Mouse (Mus musculus): ENCODE measurements around the gene Abcd3. TPM values are rescaled to one million over a fixed set of nuclear protein-coding genes. Genes with fewer than 3 reads are reported as not detected.

The Abcd3 gene
- polyA plus RNA-seq, 1 experiment = 14.7 TPM

DNA sequence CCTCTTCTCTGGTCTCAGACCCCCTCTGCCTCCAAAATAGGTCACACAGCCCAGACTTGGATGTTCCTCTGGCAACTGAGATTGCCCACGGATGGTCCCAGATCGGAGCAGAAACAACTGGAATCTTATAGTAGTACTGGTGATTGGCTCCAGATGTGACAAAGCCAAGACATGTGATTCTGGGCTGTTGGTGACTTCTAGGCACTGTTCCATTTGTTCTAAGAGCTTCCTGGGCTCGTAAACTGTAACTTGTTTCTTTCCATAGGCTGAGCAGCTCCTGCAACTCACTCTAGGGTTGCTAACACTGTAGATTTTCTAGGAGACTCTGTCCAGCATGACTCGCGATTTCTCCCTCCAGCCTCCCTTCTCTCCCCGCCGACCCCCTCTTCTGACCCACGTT, 96.4 kb downstream of the Abcd3 start:
- H3K27me3 ChIP-seq (ENCODE audit: control insufficient read depth, insufficient read depth, insufficient read length) = no peaks in the 10 kb centered on the region
- H3K4me2 ChIP-seq (ENCODE audit: low read depth) = no peak overlapping the region
- no peak overlapping the region for H3ac ChIP-seq (ENCODE audit: control insufficient read depth, insufficient read length)
- H3K4me3 ChIP-seq = no peak overlapping the region
- TF ChIP-seq SRF (IDR thresholded peaks at IDR 0.05; ENCODE audit: control insufficient read depth, insufficient read length, low read depth) (no peak), TCF12 (IDR thresholded peaks at IDR 0.05; ENCODE audit: insufficient read depth, poor library complexity, severe bottlenecking) (no peak), MYOG (IDR thresholded peaks at IDR 0.05; ENCODE audit: control insufficient read depth in 1 of 3, insufficient read depth in 1 of 3, insufficient read length in 2 of 3, low read depth in 2 of 3) (no peak), POLR2AphosphoS2 (IDR thresholded peaks at IDR 0.05; ENCODE audit: insufficient read length, low read depth) (no peak), REST (IDR thresholded peaks at IDR 0.05; ENCODE audit: insufficient read depth, insufficient read length) (no peak), USF1 (IDR thresholded peaks at IDR 0.05; ENCODE audit: low read depth) (no peak), POLR2A (IDR thresholded peaks at IDR 0.05; ENCODE audit: insufficient read length, low read depth) (no peak), MAX (IDR thresholded peaks at IDR 0.05; ENCODE audit: low read depth) (no peak)
- no peaks in the 10 kb centered on the region for H3K36me3 ChIP-seq (ENCODE audit: control insufficient read depth, insufficient read depth)
- H3K79me2 ChIP-seq (ENCODE audit: control insufficient read depth, insufficient read depth) = peaks cover 2% of the 10 kb centered on the region

- no peaks in the 10 kb centered on the region for H3K36me3 ChIP-seq (ENCODE audit: control insufficient read depth, insufficient read depth)
- H3K79me2 ChIP-seq (ENCODE audit: control insufficient read depth, insufficient read depth) = no peaks in the 10 kb centered on the region
- no peak overlapping the region for H3K4me3 ChIP-seq
- no peak overlapping the region for H3ac ChIP-seq (ENCODE audit: control insufficient read depth, insufficient read length)
- H3K4me2 ChIP-seq (ENCODE audit: low read depth) = no peak overlapping the region
- no peak for TF ChIP-seq TCF12 (IDR thresholded peaks at IDR 0.05; ENCODE audit: insufficient read depth, poor library complexity, severe bottlenecking)
- TF ChIP-seq CEBPB (IDR thresholded peaks at IDR 0.05; ENCODE audit: insufficient read depth, poor library complexity, severe bottlenecking) = no peak
- no peak for TF ChIP-seq SRF (IDR thresholded peaks at IDR 0.05; ENCODE audit: control insufficient read depth, insufficient read length, low read depth)
- TF ChIP-seq TCF3 (IDR thresholded peaks at IDR 0.05; ENCODE audit: insufficient read length, low read depth) = no peak
- no peak for TF ChIP-seq MAX (IDR thresholded peaks at IDR 0.05; ENCODE audit: low read depth)
- no peak for TF ChIP-seq MYOD1 (IDR thresholded peaks at IDR 0.05; ENCODE audit: control insufficient read depth in 1 of 3, insufficient read length in 2 of 3, low read depth in 2 of 3)
- H3K27me3 ChIP-seq (ENCODE audit: control insufficient read depth, insufficient read depth, insufficient read length) = no peaks in the 10 kb centered on the region
Measured at GRCm38 (mm10) chr3:121716480-121716879, 98.6 kb downstream of the Abcd3 start.

- no peak overlapping the region for H3K4me3 ChIP-seq
- no peak overlapping the region for H3K4me2 ChIP-seq (ENCODE audit: low read depth)
- H3K27me3 ChIP-seq (ENCODE audit: control insufficient read depth, insufficient read depth, insufficient read length) = no peaks in the 10 kb centered on the region
- no peaks in the 10 kb centered on the region for H3K79me2 ChIP-seq (ENCODE audit: control insufficient read depth, insufficient read depth)
- no peak for TF ChIP-seq CEBPB (IDR thresholded peaks at IDR 0.05; ENCODE audit: insufficient read depth, poor library complexity, severe bottlenecking)
- no peak for TF ChIP-seq REST (IDR thresholded peaks at IDR 0.05; ENCODE audit: insufficient read depth, insufficient read length)
- TF ChIP-seq POLR2A (IDR thresholded peaks at IDR 0.05; ENCODE audit: insufficient read length, low read depth) = no peak
- no peak for TF ChIP-seq TCF3 (IDR thresholded peaks at IDR 0.05; ENCODE audit: insufficient read length, low read depth)
- TF ChIP-seq TCF12 (IDR thresholded peaks at IDR 0.05; ENCODE audit: insufficient read depth, poor library complexity, severe bottlenecking) = no peak
- TF ChIP-seq POLR2AphosphoS2 (IDR thresholded peaks at IDR 0.05; ENCODE audit: insufficient read length, low read depth) = no peak
- no peak for TF ChIP-seq E2F4 (IDR thresholded peaks at IDR 0.05; ENCODE audit: insufficient read depth)
- TF ChIP-seq MAX (IDR thresholded peaks at IDR 0.05; ENCODE audit: low read depth) = no peak
- no peak for TF ChIP-seq MYOG (IDR thresholded peaks at IDR 0.05; ENCODE audit: control insufficient read depth in 1 of 3, insufficient read depth in 1 of 3, insufficient read length in 2 of 3, low read depth in 2 of 3)
- no peak for TF ChIP-seq SRF (IDR thresholded peaks at IDR 0.05; ENCODE audit: control insufficient read depth, insufficient read length, low read depth)
- no peak for TF ChIP-seq MYOD1 (IDR thresholded peaks at IDR 0.05; ENCODE audit: control insufficient read depth in 1 of 3, insufficient read length in 2 of 3, low read depth in 2 of 3)
- no peak for TF ChIP-seq USF1 (IDR thresholded peaks at IDR 0.05; ENCODE audit: low read depth)
- no peak overlapping the region for H3ac ChIP-seq (ENCODE audit: control insufficient read depth, insufficient read length)
- H3K36me3 ChIP-seq (ENCODE audit: control insufficient read depth, insufficient read depth) = no peaks in the 10 kb centered on the region
Measured at GRCm38 (mm10) chr3:121715741-121716459, 99.2 kb downstream of the Abcd3 start.

DNA sequence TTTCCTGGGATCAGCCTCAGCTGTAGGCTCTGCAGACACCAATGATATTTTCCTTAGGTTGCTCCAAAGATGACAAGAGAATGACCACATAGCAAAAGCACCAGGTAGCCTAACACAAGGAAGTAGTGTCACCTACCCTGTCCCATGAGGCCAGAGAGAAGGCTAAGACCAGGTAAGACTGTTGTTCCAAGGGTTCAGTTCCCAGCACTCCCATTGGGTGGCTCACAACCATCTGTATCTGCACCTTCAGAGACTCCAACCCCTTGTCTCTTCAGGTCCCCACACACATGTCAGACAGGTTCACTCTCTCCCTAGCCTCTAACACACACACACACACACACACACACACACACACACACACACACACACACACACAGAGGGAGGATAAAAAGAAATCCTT, 99.8 kb downstream of the Abcd3 start:
- no peaks in the 10 kb centered on the region for H3K79me2 ChIP-seq (ENCODE audit: control insufficient read depth, insufficient read depth)
- H3K4me3 ChIP-seq = no peak overlapping the region

More for the DNA sequence above, 99.8 kb downstream of the Abcd3 start:
- H3ac ChIP-seq (ENCODE audit: control insufficient read depth, insufficient read length) = no peak overlapping the region
- TF ChIP-seq TCF3 (IDR thresholded peaks at IDR 0.05; ENCODE audit: insufficient read length, low read depth) = no peak
- no peak for TF ChIP-seq REST (IDR thresholded peaks at IDR 0.05; ENCODE audit: insufficient read depth, insufficient read length)
- TF ChIP-seq MYOD1 (IDR thresholded peaks at IDR 0.05; ENCODE audit: control insufficient read depth in 1 of 3, insufficient read length in 2 of 3, low read depth in 2 of 3) = no peak
- TF ChIP-seq POLR2AphosphoS2 (IDR thresholded peaks at IDR 0.05; ENCODE audit: insufficient read length, low read depth) = no peak
- no peak for TF ChIP-seq USF1 (IDR thresholded peaks at IDR 0.05; ENCODE audit: low read depth)
- no peak for TF ChIP-seq SRF (IDR thresholded peaks at IDR 0.05; ENCODE audit: control insufficient read depth, insufficient read length, low read depth)
- TF ChIP-seq CEBPB (IDR thresholded peaks at IDR 0.05; ENCODE audit: insufficient read depth, poor library complexity, severe bottlenecking) = no peak
- TF ChIP-seq MYOG (IDR thresholded peaks at IDR 0.05; ENCODE audit: control insufficient read depth in 1 of 3, insufficient read depth in 1 of 3, insufficient read length in 2 of 3, low read depth in 2 of 3) = no peak
- TF ChIP-seq E2F4 (IDR thresholded peaks at IDR 0.05; ENCODE audit: insufficient read depth) = no peak
- no peak for TF ChIP-seq MAX (IDR thresholded peaks at IDR 0.05; ENCODE audit: low read depth)
- no peak for TF ChIP-seq TCF12 (IDR thresholded peaks at IDR 0.05; ENCODE audit: insufficient read depth, poor library complexity, severe bottlenecking)
- no peak for TF ChIP-seq POLR2A (IDR thresholded peaks at IDR 0.05; ENCODE audit: insufficient read length, low read depth)
- H3K4me2 ChIP-seq (ENCODE audit: low read depth) = no peak overlapping the region
- H3K36me3 ChIP-seq (ENCODE audit: control insufficient read depth, insufficient read depth) = no peaks in the 10 kb centered on the region
- no peaks in the 10 kb centered on the region for H3K27me3 ChIP-seq (ENCODE audit: control insufficient read depth, insufficient read depth, insufficient read length)

Data from myocyte (in vitro differentiated cells).